Mouse (Mus musculus) ES-Bruce4 (cell line): ENCODE measurements around the gene Scmh1.

Source experiments
- CTCF ChIP-seq: IDR thresholded peaks from one replicate; pipeline ENCODE4 v1.8.1; 2011; ENCODE audit warnings: low read depth, low read length
- EP300 ChIP-seq: IDR thresholded peaks from 2 replicates; pipeline ENCODE4 v1.6.1; 2011; ENCODE audit warnings: low read depth, low read length; ENCODE audit not compliant: insufficient read depth
- POLR2A ChIP-seq: IDR thresholded peaks from one replicate; pipeline ENCODE4 v1.8.1; 2011; ENCODE audit warnings: low read length; ENCODE audit not compliant: insufficient read depth

- no peak for TF ChIP-seq POLR2A
- TF ChIP-seq CTCF = no peak
- no peak for TF ChIP-seq EP300
These were observed 160.6 kb downstream of the Scmh1 start for GRCm38 (mm10) chr4:120565726-120566125.
